11 mouse cellular contexts compared by ENCODE assay signal in genomic region chr2:30628374-30628773, GRCm38 (mm10). TPM values are rescaled to one million over a fixed set of nuclear protein-coding genes. Genes with fewer than 3 reads are reported as not detected.
A peak's percentile ranks its signal among the peaks of the same experiment; 100 is the strongest.
DNase-seq lines count a peak whose midpoint lies in the region; ATAC-seq lines count a peak whose summit lies in the region.
"Had no signal": no experiment of that assay in that cellular context is flagged by ENCODE, and none has a peak within 500 bp of the region (broad histone marks: within the 10 kb centered on the region; RNA-seq: fewer than 3 reads in every experiment).

No protein-coding gene starts in this region.

- no peak for ATAC-seq in forebrain, embryonic 15.5 days (replicated peaks)
- no peak for ATAC-seq in midbrain, embryonic 12.5 days (ENCODE audit: low FRiP score, low read depth)

- H3K4me2 ChIP-seq in forebrain, embryonic 15.5 days (replicated peaks), result no peak overlapping the region
- H3K4me2 ChIP-seq in midbrain, embryonic 12.5 days (replicated peaks), result no peak overlapping the region
- H3K4me2 ChIP-seq: liver, embryonic 15.5 days had no signal

- peaks cover 25% of the 10 kb centered on the region for H3K4me1 ChIP-seq in forebrain, embryonic 15.5 days
- peaks cover 14% of the 10 kb centered on the region for H3K4me1 ChIP-seq in midbrain, embryonic 12.5 days
- H3K4me1 ChIP-seq: liver, embryonic 15.5 days had no signal

- H3K27ac ChIP-seq in forebrain, embryonic 15.5 days (replicated peaks), result peak overlapping the region; percentile 80
- H3K27ac ChIP-seq in midbrain, embryonic 12.5 days (replicated peaks), result peak overlapping the region; percentile 71; the same call in 1 of the 2 replicates
- H3K27ac ChIP-seq: liver, embryonic 15.5 days had no signal

- no peaks in the 10 kb centered on the region for H3K36me3 ChIP-seq in forebrain, embryonic 15.5 days
- no peaks in the 10 kb centered on the region for H3K36me3 ChIP-seq in midbrain, embryonic 12.5 days
- H3K36me3 ChIP-seq: liver, embryonic 15.5 days had no signal

- no peaks in the 10 kb centered on the region for H3K27me3 ChIP-seq in forebrain, embryonic 15.5 days
- H3K27me3 ChIP-seq in midbrain, embryonic 12.5 days, result no peaks in the 10 kb centered on the region
- H3K27me3 ChIP-seq: liver, embryonic 15.5 days had no signal

- no peak overlapping the region for H3K9ac ChIP-seq in forebrain, embryonic 15.5 days (replicated peaks)
- H3K9ac ChIP-seq in midbrain, embryonic 12.5 days (replicated peaks), result no peak overlapping the region
- H3K9ac ChIP-seq: liver, embryonic 15.5 days had no signal

- peak; percentile 51 to 61 for DNase-seq in adrenal gland, postnatal 36 days
- no peak for DNase-seq in adrenal gland, postnatal 25 days
- DNase-seq in 3134 (ENCODE audit: extremely low read depth, insufficient read length, low spot score), result peak; percentile 68
- no peak for DNase-seq in embryo, embryonic 10 days (ENCODE audit: low spot score)
- DNase-seq in right cerebral cortex, postnatal 10 days (ENCODE audit: low spot score in 2 of 2), result no peak
- DNase-seq in thymus, postnatal 14 days, result no peak
- DNase-seq: kidney, adult 9 months had no signal

- H3K9me3 ChIP-seq in forebrain, embryonic 15.5 days, result no peaks in the 10 kb centered on the region
- H3K9me3 ChIP-seq in midbrain, embryonic 12.5 days, result no peaks in the 10 kb centered on the region
- H3K9me3 ChIP-seq: liver, embryonic 15.5 days had no signal

- H3K4me3 ChIP-seq in forebrain, embryonic 15.5 days, result no peak overlapping the region
- H3K4me3 ChIP-seq in midbrain, embryonic 12.5 days, result no peak overlapping the region
- H3K4me3 ChIP-seq: liver, embryonic 15.5 days had no signal

- WGBS in forebrain, embryonic 15.5 days, result 85% methylated on average over 17 of the region's 17 CpGs
- 97% methylated on average over 17 of the region's 17 CpGs for WGBS in midbrain, embryonic 12.5 days

RNA-seq across cellular contexts. Expression of gene Cstad, which starts 33.5 kb away (rescaled TPM):
- total RNA-seq in adrenal gland, postnatal 36 days (2021), result 1 to 10 TPM in 1 of 2 experiments, under 1 TPM in 1; 0.40 to 2.1 TPM
- total RNA-seq in adrenal gland, postnatal 25 days (2021), result 1.6 and 4.4 TPM in 2 replicates
- 0.63 and 1.4 TPM in 2 replicates for polyA plus RNA-seq in forebrain, embryonic 15.5 days (2015; fragmentation: Nextera tagmentation; extraction: Ambion mirVana)
- polyA plus RNA-seq in midbrain, embryonic 12.5 days (2016; fragmentation: Nextera tagmentation; extraction: Ambion mirVana), result 0.68 and 0.77 TPM in 2 replicates
- total RNA-seq: granulocyte monocyte progenitor cell, adult 5-6 weeks had no signal
- polyA plus RNA-seq: liver, embryonic 15.5 days had no signal

Comparison
In these comparisons a context has a peak if more than half of its experiments do, and no peak if none do; other contexts are left out.
1. DNase-seq: peak in adrenal gland, postnatal 36 days (2 of 2) and 3134 (single experiment); none in adrenal gland, postnatal 25 days (single experiment), embryo, embryonic 10 days (single experiment), right cerebral cortex, postnatal 10 days (0 of 2) and thymus, postnatal 14 days (single experiment).